Mouse (Mus musculus) c-Kit-positive CD71-positive TER-119-negative erythroid progenitor cells, embryonic 14.5 days (primary cell): Measurements from ENCODE around the gene Ireb2.
"Not testable (repeated sequence)": the region's sequence is repeated elsewhere in the genome, so short reads cannot be mapped to it uniquely, and the experiment has no call there.

Experiments
- DNase-seq: peaks from one replicate; pipeline ENCODE4 v3.0.0-alpha.2; 2013; ENCODE audit warnings: low read depth

Ireb2 gene

DNA sequence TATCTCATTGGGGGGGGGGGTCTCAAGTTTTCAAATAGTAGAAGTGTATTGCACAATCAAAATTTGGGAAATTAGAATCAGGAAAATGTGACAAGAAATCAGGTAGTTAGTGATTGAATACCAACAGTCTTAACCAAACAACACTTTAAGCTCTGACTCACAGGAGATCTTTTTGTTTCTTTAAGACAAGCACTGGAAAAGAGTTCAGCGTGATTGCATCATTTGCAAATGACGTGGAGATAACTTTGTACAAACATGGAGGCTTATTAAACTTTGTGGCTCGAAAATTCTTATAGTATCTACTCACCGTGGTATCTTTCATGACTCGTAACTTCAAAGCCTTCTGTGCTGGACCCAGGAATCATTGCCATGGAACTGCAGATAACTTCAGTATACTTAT, 45.9 kb downstream of the Ireb2 start:
- DNase-seq = no peak

DNA sequence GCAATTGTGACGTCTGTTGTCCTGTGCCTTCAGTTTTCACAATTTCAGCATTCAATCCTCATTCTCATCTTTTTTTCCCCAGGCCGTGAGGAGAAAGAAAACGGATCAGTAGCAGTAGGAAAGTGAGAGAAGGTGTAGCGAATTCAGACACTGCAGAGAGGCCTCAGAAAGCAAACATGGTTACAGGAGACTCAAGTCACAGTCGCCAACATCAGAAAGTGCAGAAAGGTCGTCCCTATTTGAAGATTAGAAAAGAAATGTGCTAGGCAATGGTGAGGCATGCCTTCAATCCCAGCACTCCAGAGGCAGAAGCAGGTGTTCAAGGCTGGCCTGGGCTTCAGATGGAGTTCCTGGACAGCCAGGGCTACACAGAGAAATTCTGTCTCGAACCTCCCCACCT, 52.0 kb downstream of the Ireb2 start:
- DNase-seq = no peak

DNA sequence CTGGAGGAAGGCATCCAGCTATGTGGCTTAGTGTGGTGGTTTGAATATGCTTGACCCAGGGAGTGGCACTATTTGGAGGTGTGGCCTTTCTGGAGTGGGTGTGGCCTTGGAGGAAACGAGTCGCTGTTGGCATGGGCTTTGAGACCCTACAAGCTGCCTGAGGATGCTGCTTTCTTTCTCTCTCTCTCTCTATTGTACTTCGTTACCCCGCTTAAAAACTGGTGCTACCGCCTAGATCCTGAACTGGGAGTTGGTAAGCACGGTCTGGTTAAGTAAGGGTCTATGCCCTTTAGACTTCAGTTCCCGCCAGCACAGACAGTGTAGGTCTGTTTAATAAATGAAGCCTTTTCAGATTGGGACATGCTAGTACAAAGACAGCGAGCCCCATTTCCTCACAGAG, 52.8 kb downstream of the Ireb2 start:
- DNase-seq = no peak

DNA sequence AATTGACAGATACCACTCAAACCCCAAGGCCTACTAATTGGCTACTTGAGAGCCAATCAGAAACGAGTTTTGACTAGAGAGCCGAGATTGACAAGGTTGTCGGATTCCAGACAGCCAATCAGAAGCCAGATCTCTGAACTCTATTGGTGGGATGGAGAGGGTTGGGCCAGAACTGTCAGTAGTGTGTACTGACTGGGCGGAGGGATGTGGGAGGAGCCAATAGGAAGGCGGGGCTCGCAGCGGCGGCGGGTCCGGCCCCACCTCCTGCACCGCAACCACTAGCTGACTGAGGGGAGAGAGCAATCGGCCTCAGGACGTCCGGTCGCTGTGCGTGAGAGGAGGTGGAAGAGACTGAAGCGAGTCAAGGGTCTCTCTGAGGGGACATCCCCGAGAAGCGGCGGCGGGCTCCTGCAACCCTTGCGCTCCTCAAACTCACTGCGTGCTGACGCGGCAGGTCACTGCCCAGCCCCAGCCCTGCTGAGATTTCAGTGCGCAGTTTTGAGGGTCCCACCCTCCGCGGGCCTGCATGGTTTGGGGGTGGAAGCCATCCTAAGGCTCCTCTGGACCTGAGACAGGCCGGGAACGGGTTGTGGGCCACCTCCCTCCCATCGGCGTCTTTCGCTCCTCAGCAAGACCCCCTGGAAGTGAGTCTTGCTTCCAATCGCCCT, 53.6 kb downstream of the Ireb2 start, which contains the start of gene Hykk:
Gene Hykk (plus strand): TSS at position 274 of the 668 bp plus-strand sequence.
- peak; percentile 58 for DNase-seq

DNA sequence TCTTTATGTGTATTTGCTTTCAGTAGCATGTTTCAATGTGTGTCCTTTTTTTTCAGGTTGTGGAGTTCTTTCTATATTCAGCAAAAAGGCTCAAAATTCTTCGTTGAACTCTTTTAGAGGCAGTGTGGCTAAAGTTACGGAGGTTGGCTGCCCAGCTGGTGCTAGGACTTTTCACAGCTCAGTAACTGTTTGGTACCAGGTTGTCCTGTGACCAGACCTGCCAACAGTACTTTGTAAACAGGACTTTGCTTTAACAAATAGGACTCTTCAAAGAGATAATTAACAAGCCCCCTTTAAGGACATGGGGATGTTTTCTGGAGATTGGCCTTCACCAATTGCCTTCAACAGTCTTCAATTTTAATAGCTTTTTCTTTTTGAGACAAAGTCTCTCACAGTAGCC, 54.6 kb downstream of the Ireb2 start:
- no peak for DNase-seq

DNA sequence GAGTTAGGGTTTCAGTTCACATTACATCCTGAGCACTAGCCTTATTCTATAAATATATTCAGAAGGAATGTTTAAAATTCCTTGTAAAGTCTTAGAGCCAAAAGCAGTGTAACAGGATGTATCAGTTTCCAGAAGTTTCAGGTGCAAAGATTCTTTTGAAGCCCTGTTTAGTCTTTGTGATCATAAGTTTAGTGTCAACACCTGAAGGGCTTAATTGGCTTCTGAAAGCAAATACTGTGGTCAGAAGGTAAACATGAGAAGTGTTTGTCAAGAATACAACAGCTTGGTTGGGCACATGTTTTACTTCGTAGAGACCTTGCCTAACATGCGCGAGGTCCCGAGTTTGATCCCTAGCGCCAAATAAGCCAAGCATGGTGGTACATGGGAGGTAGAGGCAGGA, 55.2 kb downstream of the Ireb2 start:
- no peak for DNase-seq

DNA sequence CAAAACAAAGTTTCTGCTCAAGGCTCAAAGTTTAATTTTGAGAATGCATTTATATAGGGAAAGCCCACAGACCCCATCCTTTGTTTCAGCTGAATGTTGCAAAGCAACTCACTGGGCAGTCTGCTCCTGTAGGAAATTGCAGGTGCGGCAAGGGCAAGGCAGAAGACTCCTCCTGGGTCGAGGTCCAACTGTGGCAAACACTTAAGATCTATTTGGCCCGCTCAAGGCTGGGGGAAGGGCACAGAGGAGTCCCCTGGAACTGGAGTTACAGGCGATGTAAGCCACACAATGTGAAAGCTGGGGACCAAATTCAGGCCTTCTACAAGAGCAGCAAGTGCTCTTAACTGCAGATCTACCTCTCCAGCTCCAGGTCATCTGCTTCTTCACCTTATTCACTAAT, 56.4 kb downstream of the Ireb2 start:
- no peak for DNase-seq

DNA sequence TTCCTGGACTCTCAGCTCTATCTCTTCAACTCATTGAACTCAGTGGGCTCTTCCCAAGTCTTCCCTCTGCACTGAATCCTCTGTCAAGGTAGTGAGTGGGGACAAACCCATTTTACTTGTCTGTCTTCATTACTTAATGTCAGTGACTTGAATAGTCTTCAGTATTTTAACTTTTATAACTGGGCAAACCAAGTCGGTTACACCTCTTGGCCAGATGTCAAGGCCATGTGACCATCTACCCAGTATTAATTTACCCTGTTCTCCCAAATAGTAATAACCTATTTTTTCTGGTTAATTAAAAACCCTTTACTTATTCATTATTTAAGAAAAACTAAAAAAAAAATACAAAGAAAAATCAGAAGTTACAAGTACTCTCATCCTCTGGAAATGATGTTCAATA, 67.2 kb downstream of the Ireb2 start:
- no peak for DNase-seq

DNA sequence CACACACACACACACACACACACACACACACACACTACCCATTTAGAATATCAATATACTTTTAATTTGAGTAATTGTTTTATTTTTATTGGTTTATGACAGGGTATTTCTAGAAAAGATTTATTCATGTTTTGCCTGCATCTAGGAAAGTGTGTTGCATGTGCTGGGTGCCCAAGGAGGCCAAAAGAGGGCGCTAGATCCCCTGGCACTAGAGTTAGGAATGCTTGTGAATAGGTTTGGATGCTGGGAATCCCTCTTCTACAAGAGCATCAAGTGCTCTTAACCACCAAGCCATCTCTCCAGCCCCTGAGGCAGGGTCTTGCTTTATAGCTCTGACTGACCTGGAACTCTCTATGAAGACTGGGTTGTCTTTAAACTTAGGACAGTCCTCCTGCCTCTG, 68.2 kb downstream of the Ireb2 start:
- no peak for DNase-seq

DNA sequence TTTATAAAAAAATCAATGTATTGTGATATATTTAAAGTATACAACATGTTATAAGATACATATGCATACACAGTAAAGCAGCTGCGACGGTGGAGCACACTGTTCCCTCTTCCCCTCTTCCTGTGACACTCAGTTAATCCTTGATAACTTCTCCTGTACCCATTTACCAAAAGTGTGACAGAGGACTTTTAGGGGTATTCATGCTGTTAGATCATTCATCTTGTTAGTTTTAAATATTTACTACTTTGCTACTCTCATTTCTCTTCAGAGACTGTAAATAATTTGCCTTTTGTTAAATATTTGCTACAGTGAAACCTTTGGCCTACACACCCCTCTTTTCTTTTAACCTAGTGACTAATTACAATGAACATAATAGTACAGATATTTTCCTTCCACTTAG, 68.8 kb downstream of the Ireb2 start:
- DNase-seq = no peak

DNA sequence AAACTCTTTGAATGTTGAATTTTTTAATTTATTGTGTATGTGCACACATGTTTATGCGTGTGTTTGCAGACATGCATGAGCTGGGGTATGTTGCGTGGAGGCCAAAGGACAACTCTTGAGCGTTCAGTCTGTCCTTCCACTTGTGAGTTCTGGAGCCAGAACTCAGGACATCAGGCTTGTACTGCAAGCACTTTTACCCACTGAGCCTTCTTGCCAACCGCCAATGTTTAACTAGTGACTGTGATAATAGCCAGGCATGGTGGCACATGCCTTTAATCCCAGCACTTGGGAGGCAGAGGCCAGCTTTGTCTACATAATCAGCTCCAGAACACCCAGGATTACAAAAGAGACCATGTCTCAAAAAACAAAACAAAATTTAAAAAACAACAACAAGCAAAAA, 78.5 kb downstream of the Ireb2 start:
- no peak for DNase-seq

DNA sequence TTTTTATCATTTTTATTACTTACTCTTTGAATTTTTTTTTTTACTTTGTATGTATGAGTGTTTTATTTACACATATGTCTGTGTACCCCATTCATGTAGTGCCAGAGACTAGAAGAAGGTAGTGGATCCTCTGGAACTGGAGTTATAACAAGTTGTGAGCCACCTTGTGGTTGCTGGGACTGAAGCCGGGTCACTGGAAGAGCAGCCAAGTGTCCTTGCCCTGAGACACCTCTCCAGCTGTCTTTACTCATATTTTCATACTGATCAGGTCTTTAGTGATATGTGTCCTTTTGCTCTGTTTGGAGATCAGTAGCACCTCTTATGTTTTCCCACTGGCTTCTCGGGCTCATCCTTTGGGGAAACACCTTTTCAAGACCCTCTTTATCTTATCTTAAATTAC, 80.9 kb downstream of the Ireb2 start:
- DNase-seq = no peak

DNA sequence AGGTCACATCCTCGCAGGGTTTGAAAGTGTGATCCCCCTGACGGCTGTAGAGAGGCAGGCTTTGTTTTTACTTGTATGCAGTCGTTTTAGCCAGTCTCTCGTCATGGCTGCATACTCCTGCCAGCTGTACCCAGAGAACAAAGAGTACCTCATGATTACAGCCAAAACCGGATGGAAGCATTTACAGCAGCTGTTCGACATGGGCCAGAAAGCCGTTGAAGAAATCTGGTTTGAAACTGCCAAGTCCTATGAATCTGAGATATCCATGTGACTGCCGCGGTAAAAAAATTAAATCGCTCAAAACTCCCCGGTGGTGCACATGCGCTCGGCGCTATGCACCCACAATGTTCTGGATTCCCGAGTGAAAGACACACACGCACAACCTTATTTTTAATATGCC, 82.7 kb downstream of the Ireb2 start:
- DNase-seq = no peak

DNA sequence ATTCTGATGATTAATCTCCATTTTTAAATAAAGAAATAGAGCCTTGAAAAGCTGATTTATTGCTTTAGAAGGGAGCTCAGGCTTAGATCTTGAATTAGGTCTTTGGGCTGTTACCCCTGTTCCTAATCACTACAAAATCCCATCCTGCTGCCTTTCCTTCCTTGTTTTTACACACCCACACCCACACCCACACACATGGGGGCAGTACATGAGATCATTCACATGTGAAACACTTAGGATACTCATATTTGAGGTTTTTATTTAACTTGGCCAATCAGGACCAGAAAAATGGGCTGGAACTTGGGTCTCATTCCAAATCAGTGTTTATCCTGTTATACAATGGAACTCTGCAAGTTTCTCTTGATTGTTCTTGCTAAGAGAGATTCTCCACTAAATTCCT, 85.9 kb downstream of the Ireb2 start:
- no peak for DNase-seq

DNA sequence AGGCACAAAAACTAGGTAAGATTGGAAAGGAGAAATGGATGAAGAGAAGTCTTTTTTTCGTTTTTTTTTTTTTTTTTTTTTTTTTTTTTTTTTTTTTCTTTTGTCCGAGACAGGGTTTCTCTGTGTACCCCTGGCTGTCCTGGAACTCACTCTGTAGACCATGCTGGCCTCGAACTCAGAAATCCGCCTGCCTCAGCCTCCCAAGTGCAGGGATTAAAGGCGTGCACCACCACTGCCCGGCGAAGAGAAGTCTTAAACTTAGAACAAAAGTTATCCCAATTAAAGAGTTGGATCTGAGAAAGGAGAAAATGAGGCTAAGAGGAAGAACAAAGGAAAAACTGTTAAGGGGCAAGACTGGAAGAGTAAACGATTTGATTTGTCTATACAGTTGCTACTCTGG, 86.6 kb downstream of the Ireb2 start:
- not testable (repeated sequence) for DNase-seq

DNA sequence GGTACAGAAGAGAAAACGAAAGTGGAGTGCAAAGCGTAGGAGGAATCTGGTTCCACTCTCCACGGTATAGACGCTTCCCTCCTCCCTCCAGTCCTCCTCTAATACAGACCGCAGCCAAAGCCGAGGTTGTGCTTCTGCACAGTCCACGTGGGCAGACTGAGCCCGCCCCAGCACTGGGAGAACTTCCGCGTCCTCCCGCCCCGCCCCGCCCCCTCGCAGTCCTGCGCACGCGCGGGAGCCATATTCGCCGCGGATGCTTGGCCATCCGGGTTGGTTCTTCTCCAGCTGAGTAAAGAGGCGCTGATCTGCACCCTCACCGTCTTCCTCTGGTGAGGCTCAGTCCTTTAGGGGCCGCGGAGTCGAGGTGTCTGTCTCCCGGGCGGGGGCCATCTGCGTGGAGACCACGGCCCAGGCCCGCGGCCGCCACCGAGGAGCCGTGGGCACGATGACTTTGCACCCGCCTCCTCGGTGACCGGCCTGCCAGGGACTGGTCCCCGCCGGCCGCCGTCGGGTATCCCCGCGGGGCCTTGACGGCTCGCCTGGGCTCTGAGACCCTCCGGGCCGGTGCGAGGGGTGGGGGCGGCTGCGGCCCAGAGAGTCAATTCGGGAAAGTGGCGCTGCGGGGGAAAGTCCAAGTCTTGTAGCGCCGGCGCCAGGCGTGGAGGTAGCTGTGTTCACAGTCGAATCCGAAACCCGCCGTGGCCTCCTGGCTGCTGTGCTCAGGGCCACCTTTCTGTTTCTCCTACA, 87.2 kb downstream of the Ireb2 start, which contains the start of the genes Psma4 and AY074887:
Gene Psma4 (plus strand): TSS at position 216 of the 747 bp plus-strand sequence.
Gene AY074887 (minus strand): TSS at position 424 of the 747 bp plus-strand sequence.
- peak; percentile 86 for DNase-seq

DNA sequence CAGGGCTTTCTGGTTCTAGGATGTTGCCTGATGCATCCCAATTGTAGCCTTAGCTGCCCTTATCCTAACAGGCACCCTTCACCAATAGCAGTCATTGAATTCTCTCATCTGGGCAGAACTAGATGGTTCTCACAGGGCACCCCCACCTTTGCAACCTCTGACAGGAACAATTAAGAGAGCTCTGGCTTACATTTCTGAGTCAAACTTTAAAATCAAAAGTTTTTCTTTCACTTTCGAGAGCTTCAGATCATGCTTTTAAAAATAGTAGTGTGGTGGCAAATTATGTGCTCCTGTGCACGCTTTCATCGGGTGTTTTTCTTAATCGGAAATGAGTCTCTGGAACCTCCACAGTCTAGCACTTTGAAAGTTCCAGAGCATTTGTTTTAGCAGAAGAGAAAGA, 97.5 kb downstream of the Ireb2 start:
- no peak for DNase-seq
